Mouse (Mus musculus) heart, postnatal 4 days (tissue): Measurements from ENCODE around the gene Rpl22. TPM values are rescaled to one million over a fixed set of nuclear protein-coding genes. Genes with fewer than 3 reads are reported as not detected.

Experiments
- DNase-seq: peaks from one replicate; pipeline ENCODE4 v3.0.0; 2021
- total RNA-seq, 2 experiments: library from RNA; stranded (reverse); gene quantifications; 2 replicates each; pipeline ENCODE4 v1.2.3; 2021

Gene Rpl22
- total RNA-seq, 2 experiments from 2014 or later: 312 to 319 TPM

DNA sequence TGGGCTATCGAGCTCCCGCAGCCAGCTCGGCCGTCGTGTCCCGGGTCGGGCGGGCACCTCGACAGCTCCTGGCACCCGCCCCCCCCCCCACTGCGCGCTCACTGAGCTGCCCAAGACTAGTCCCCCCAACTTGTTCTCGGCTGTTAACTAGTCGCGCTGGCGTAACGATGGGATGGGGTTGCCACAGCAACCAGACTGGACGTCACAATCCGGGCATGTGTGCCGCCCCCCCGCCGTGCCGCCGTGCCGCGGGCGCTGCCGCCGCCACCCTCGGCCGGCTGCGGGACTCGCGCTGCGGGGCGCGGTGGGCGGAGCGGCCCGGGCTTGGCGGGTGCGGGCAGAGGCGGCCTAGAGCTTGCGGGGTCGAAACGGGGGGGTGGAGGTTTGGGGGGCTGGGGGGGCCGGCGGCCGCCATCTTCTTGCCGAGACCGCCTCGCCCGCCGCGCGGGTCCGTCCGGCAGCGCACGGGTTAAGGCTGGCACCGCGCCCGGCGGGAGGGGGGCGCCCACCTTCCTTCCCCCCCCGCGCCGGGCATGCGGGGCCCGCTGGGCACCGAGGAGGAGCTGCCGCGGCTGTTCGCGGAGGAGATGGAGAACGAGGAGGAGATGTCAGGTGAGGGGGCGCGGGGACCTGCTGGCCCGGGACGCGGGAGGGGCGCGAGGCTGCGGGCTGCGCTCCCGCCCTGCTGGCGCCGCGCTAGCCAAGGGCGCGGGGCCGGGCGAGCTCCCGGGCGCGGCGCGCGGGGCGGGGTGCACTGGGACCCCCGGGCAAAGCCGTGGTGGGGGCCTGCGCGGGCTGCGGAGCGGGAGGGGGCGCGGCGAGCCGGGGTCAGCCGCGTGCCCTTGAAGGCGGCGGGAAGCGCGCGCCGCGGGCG, 13.1 kb downstream of the Rpl22 start, which contains the start of gene Chd5:
TSS of gene Chd5 (plus strand) at position 233 of the 874 bp plus-strand sequence.
- no peak for DNase-seq

DNA sequence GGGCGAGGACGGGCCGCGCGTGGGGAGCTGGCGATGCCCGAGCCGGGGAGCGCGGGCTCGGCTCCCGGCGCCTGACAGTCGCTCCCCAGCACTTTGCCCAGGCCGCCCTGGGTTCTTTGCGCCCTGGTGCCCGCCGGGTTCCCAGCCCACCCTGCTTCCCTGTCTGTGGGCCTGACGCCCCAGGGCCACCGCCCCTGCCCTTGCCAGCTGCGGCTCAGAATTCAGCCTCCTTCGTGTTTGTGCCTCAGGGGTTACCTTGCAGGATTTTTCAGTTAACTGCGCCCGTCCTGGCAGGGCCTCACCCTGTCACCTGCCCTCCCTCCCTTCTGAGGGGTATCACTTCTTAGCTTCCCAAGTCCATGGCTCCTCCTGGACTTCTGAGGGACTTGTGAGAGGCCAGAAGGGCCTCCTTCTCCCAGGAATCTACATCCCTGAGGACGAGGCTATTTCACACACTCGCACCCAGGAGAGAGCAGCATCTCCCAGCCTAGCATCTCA, 13.8 kb downstream of the Rpl22 start:
- no peak for DNase-seq

DNA sequence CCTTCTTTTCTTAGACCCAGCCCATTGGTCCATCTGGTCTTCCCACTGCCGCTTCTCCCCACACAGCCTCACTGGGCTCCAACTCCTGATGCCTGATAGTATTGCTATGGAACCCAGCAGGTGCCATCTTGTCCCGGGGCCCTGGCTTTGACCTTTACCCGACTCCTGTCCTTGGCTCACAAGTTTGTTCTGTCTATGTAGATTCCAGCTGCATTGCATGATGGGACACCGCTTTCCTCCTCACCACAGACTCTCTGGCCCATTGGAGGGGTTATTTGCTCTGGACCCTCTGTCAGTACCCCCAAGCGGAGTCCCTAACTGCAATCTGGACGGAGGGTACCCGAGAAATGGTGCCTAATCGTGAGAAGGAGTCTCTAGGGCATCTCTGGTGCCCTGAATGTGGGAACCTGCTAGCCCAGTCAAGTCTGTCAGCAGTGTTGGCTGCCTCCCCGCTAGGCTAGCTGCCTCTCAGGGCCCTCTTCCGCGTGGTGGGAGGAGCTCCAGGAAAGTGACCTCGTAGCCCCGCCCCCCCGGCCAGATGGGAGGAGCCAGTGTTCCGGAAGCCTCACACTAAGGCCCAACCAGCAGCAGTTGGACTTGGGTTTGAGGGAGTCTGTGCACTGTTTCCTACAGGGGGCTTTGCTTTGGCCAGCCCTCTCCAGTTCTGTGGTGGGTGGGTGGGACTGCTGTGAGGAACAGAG, 15.2 kb downstream of the Rpl22 start:
- DNase-seq: no peak

GRCm38 (mm10) chr4:152343296-152343695, 17.8 kb downstream of the Rpl22 start:
- DNase-seq: peak; percentile 32

DNA sequence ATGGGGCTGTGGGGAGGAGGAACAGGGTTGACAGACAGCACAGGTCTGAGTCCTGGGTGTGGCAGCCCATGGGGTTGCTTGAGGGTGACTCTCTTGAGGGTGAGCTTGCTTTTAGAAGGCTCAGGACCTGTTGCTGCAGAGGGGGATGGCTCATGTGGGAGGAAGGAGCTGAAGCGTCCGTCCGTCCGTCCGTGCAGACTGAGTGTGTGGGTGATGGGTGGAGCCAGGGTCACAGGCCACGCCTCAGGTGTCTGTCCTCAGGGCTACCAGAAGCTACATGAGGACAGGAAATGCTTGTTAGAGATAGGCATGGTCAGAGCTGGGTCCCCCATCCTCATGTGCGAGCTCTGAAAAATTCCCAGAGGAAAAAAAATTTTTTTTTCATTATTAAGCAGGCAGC, 19.1 kb downstream of the Rpl22 start:
- DNase-seq: no peak

- peak; percentile 40 for DNase-seq
Observed at GRCm38 (mm10) chr4:152345120-152345889, 19.8 kb downstream of the Rpl22 start.

DNA sequence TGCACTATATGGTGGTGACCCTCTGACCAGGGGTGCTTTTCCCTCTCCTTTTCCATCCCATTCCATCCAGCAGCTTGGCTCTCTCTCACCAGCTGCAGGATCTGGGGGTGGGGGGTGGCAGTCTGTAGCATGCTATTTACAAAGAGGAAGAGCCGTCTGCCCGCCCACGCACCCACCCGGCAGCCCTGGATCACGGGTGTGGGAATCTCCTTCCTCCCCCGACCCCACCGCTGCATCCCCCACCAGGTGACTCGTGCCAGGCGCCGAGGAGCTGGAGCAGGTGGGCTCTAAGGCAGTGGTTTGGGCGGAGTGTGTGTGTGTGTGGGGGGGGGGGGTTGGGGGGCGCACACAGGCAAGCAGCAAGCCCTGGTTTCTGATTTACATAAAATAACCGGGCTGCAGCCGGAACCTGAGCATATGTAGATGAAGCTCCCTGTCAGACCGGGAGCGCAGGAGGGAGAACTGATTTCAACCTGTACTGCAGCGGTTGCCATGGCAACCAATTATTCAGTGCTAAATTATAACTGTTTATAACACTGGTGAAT, 24.4 kb downstream of the Rpl22 start:
- DNase-seq: no peak

GRCm38 (mm10) chr4:152350722-152351421, 25.3 kb downstream of the Rpl22 start:
- DNase-seq: no peak

GRCm38 (mm10) chr4:152351422-152352305, 26.1 kb downstream of the Rpl22 start:
- peak; percentile 25 for DNase-seq

GRCm38 (mm10) chr4:152353886-152354637, 28.5 kb downstream of the Rpl22 start:
- no peak for DNase-seq

DNA sequence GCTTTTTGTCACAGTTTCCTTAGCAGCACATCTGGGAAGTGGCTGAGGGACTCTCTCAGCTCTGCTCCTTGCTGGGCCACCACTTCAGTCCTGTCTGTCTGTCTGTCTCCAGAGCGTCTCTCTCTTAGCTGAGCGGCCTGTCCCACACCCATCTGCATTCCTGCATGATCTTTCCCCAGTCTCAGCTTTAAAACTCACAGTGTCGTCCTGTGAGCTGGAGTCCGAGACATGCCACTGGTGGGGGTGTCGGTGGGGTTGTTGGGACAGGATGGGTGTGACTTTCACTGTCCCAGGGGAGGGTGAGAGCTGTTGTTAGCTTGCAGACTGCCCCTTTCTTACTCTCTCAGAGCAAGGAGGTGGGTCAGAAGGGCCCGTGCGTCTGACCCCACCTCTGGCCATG, 30.1 kb downstream of the Rpl22 start:
- DNase-seq: no peak

- no peak for DNase-seq
Observed at GRCm38 (mm10) chr4:152359700-152360099, 34.2 kb downstream of the Rpl22 start.

GRCm38 (mm10) chr4:152360855-152361254, 35.3 kb downstream of the Rpl22 start:
- peak; percentile 34 for DNase-seq

DNA sequence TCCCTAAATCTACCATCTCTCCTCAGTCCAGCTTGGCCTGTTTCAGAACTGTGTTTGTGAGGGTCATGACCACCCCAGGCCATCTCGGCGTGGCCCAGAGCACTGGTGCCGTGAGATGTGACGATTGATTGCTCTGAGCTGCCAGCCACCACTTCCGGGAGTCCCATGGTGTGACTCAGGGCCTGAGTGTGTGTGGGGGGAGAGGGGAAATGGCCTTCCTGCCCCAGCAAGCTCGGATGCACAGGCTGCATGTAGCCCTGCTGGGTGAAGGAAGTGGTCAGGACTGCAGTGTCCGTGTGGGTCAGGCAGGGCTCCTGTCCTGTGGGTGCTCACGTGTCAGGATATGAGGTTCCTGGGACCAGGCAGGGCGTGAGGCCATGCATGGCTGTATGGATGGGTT, 36.6 kb downstream of the Rpl22 start:
- DNase-seq: no peak

DNA sequence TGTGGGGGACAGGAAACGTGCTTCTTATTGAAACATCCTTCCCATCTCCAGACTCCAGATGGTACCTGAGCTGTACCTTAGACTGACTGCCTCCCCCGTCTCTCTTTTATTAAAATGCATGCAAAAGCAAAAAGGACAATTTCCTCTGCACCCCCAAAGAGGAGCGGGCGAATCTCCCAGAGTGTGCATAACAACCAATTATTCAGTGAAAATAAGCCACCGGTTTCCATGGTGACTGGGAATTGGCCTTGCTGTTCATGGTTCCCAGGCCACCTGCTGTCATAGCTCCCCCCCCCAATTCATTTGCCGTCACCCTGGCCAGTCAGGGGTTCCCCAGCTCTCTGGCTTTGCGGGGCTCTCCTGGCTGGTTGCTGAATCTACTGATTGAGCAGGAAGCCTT, 39.7 kb downstream of the Rpl22 start:
- DNase-seq: no peak

DNA sequence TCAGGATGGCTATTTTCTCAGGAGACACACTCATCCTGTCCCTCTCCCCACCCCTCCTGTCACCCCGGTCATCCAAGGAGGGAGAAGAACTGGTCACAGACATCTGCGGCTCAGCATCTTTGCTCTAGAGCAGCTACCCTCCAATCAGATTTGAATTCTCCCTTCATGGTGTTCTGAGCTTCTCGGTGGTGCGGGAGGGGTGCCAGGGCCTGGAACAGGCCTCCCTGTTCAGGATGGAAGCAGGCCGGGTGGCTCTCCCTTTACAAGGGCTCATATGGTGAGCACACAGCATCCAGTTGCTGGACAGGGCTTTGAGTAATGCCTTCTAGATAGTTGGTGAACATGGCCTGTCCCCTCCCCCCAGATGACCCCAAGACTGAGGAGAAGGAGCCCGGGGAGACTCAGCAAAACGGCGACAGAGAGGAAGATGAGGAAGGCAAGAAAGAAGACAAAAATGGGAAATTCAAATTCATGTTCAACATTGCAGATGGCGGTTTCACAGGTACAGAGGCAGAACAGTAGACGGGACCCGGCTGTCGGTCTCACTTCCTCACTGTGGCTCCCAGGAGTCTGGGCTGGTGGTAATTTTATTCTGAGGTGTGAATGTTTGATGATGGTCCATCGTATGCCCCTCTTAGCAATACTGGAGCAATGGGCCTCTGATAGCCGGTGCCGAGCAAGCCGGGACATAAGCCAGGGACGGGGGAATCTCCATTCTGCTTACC, 57.1 kb downstream of the Rpl22 start:
- DNase-seq: no peak
